Mouse (Mus musculus): ENCODE data around the gene Itga9. TPM values are rescaled to one million over a fixed set of nuclear protein-coding genes. Genes with fewer than 3 reads are reported as not detected.

Gene Itga9
- polyA plus RNA-seq, 1 experiment, result 0.14 TPM

GRCm38 (mm10) chr9:118759462-118759861, 153.0 kb downstream of the Itga9 start:
- TF ChIP-seq USF1 (IDR thresholded peaks at IDR 0.05; ENCODE audit: low read depth), result no peak
- no peak for TF ChIP-seq REST (IDR thresholded peaks at IDR 0.05; ENCODE audit: insufficient read depth, insufficient read length)
- no peak for TF ChIP-seq E2F4 (IDR thresholded peaks at IDR 0.05; ENCODE audit: insufficient read depth)
- TF ChIP-seq POLR2AphosphoS2 (IDR thresholded peaks at IDR 0.05; ENCODE audit: insufficient read length, low read depth), result no peak
- no peak for TF ChIP-seq MYOD1 (IDR thresholded peaks at IDR 0.05; ENCODE audit: control insufficient read depth in 1 of 3, insufficient read length in 2 of 3, low read depth in 2 of 3)
- TF ChIP-seq TCF12 (IDR thresholded peaks at IDR 0.05; ENCODE audit: insufficient read depth, poor library complexity, severe bottlenecking), result no peak
- TF ChIP-seq CEBPB (IDR thresholded peaks at IDR 0.05; ENCODE audit: insufficient read depth, poor library complexity, severe bottlenecking), result no peak
- no peak for TF ChIP-seq SRF (IDR thresholded peaks at IDR 0.05; ENCODE audit: control insufficient read depth, insufficient read length, low read depth)
- TF ChIP-seq TCF3 (IDR thresholded peaks at IDR 0.05; ENCODE audit: insufficient read length, low read depth), result no peak
- no peak for TF ChIP-seq MAX (IDR thresholded peaks at IDR 0.05; ENCODE audit: low read depth)
- no peak for TF ChIP-seq POLR2A (IDR thresholded peaks at IDR 0.05; ENCODE audit: insufficient read length, low read depth)
- TF ChIP-seq MYOG (IDR thresholded peaks at IDR 0.05; ENCODE audit: control insufficient read depth in 1 of 3, insufficient read depth in 1 of 3, insufficient read length in 2 of 3, low read depth in 2 of 3), result no peak
- Histone ChIP-seq H3K79me2 (ENCODE audit: control insufficient read depth, insufficient read depth) (no peaks in the 10 kb centered on the region), H3K4me2 (ENCODE audit: low read depth) (no peak overlapping the region), H3K27me3 (ENCODE audit: control insufficient read depth, insufficient read depth, insufficient read length) (peaks cover 4% of the 10 kb centered on the region), H3K36me3 (ENCODE audit: control insufficient read depth, insufficient read depth) (no peaks in the 10 kb centered on the region), H3ac (ENCODE audit: control insufficient read depth, insufficient read length) (no peak overlapping the region), H3K4me3 (no peak overlapping the region)

- Histone ChIP-seq H3ac (ENCODE audit: control insufficient read depth, insufficient read length) (no peak overlapping the region), H3K4me2 (ENCODE audit: low read depth) (no peak overlapping the region), H3K79me2 (ENCODE audit: control insufficient read depth, insufficient read depth) (no peaks in the 10 kb centered on the region), H3K27me3 (ENCODE audit: control insufficient read depth, insufficient read depth, insufficient read length) (peaks cover 5% of the 10 kb centered on the region), H3K4me3 (no peak overlapping the region), H3K36me3 (ENCODE audit: control insufficient read depth, insufficient read depth) (no peaks in the 10 kb centered on the region)
- no peak for TF ChIP-seq REST (IDR thresholded peaks at IDR 0.05; ENCODE audit: insufficient read depth, insufficient read length)
- no peak for TF ChIP-seq MYOG (IDR thresholded peaks at IDR 0.05; ENCODE audit: control insufficient read depth in 1 of 3, insufficient read depth in 1 of 3, insufficient read length in 2 of 3, low read depth in 2 of 3)
- TF ChIP-seq E2F4 (IDR thresholded peaks at IDR 0.05; ENCODE audit: insufficient read depth), result no peak
- TF ChIP-seq MYOD1 (IDR thresholded peaks at IDR 0.05; ENCODE audit: control insufficient read depth in 1 of 3, insufficient read length in 2 of 3, low read depth in 2 of 3), result no peak
- TF ChIP-seq POLR2AphosphoS2 (IDR thresholded peaks at IDR 0.05; ENCODE audit: insufficient read length, low read depth), result no peak
- TF ChIP-seq USF1 (IDR thresholded peaks at IDR 0.05; ENCODE audit: low read depth), result no peak
- TF ChIP-seq MAX (IDR thresholded peaks at IDR 0.05; ENCODE audit: low read depth), result no peak
- TF ChIP-seq TCF3 (IDR thresholded peaks at IDR 0.05; ENCODE audit: insufficient read length, low read depth), result no peak
- TF ChIP-seq SRF (IDR thresholded peaks at IDR 0.05; ENCODE audit: control insufficient read depth, insufficient read length, low read depth), result no peak
- no peak for TF ChIP-seq CEBPB (IDR thresholded peaks at IDR 0.05; ENCODE audit: insufficient read depth, poor library complexity, severe bottlenecking)
- no peak for TF ChIP-seq TCF12 (IDR thresholded peaks at IDR 0.05; ENCODE audit: insufficient read depth, poor library complexity, severe bottlenecking)
- TF ChIP-seq POLR2A (IDR thresholded peaks at IDR 0.05; ENCODE audit: insufficient read length, low read depth), result no peak
Measured at GRCm38 (mm10) chr9:118761953-118762590, 155.6 kb downstream of the Itga9 start.

GRCm38 (mm10) chr9:118762759-118763158, 156.3 kb downstream of the Itga9 start:
- Histone ChIP-seq H3K36me3 (ENCODE audit: control insufficient read depth, insufficient read depth) (no peaks in the 10 kb centered on the region), H3K79me2 (ENCODE audit: control insufficient read depth, insufficient read depth) (no peaks in the 10 kb centered on the region), H3K4me2 (ENCODE audit: low read depth) (no peak overlapping the region), H3K27me3 (ENCODE audit: control insufficient read depth, insufficient read depth, insufficient read length) (peaks cover 5% of the 10 kb centered on the region), H3K4me3 (no peak overlapping the region), H3ac (ENCODE audit: control insufficient read depth, insufficient read length) (no peak overlapping the region)
- no peak for TF ChIP-seq TCF3 (IDR thresholded peaks at IDR 0.05; ENCODE audit: insufficient read length, low read depth)
- TF ChIP-seq E2F4 (IDR thresholded peaks at IDR 0.05; ENCODE audit: insufficient read depth), result no peak
- TF ChIP-seq POLR2AphosphoS2 (IDR thresholded peaks at IDR 0.05; ENCODE audit: insufficient read length, low read depth), result no peak
- no peak for TF ChIP-seq POLR2A (IDR thresholded peaks at IDR 0.05; ENCODE audit: insufficient read length, low read depth)
- TF ChIP-seq USF1 (IDR thresholded peaks at IDR 0.05; ENCODE audit: low read depth), result no peak
- no peak for TF ChIP-seq MYOG (IDR thresholded peaks at IDR 0.05; ENCODE audit: control insufficient read depth in 1 of 3, insufficient read depth in 1 of 3, insufficient read length in 2 of 3, low read depth in 2 of 3)
- TF ChIP-seq MYOD1 (IDR thresholded peaks at IDR 0.05; ENCODE audit: control insufficient read depth in 1 of 3, insufficient read length in 2 of 3, low read depth in 2 of 3), result no peak
- no peak for TF ChIP-seq TCF12 (IDR thresholded peaks at IDR 0.05; ENCODE audit: insufficient read depth, poor library complexity, severe bottlenecking)
- no peak for TF ChIP-seq MAX (IDR thresholded peaks at IDR 0.05; ENCODE audit: low read depth)
- no peak for TF ChIP-seq CEBPB (IDR thresholded peaks at IDR 0.05; ENCODE audit: insufficient read depth, poor library complexity, severe bottlenecking)
- TF ChIP-seq SRF (IDR thresholded peaks at IDR 0.05; ENCODE audit: control insufficient read depth, insufficient read length, low read depth), result no peak
- TF ChIP-seq REST (IDR thresholded peaks at IDR 0.05; ENCODE audit: insufficient read depth, insufficient read length), result no peak

- Histone ChIP-seq H3K36me3 (ENCODE audit: control insufficient read depth, insufficient read depth) (no peaks in the 10 kb centered on the region), H3K79me2 (ENCODE audit: control insufficient read depth, insufficient read depth) (no peaks in the 10 kb centered on the region), H3K4me3 (no peak overlapping the region), H3K27me3 (ENCODE audit: control insufficient read depth, insufficient read depth, insufficient read length) (peaks cover 5% of the 10 kb centered on the region), H3K4me2 (ENCODE audit: low read depth) (no peak overlapping the region), H3ac (ENCODE audit: control insufficient read depth, insufficient read length) (no peak overlapping the region)
- TF ChIP-seq SRF (IDR thresholded peaks at IDR 0.05; ENCODE audit: control insufficient read depth, insufficient read length, low read depth) (no peak), CEBPB (IDR thresholded peaks at IDR 0.05; ENCODE audit: insufficient read depth, poor library complexity, severe bottlenecking) (no peak), E2F4 (IDR thresholded peaks at IDR 0.05; ENCODE audit: insufficient read depth) (no peak), POLR2A (IDR thresholded peaks at IDR 0.05; ENCODE audit: insufficient read length, low read depth) (no peak), POLR2AphosphoS2 (IDR thresholded peaks at IDR 0.05; ENCODE audit: insufficient read length, low read depth) (no peak), MYOG (IDR thresholded peaks at IDR 0.05; ENCODE audit: control insufficient read depth in 1 of 3, insufficient read depth in 1 of 3, insufficient read length in 2 of 3, low read depth in 2 of 3) (no peak), USF1 (IDR thresholded peaks at IDR 0.05; ENCODE audit: low read depth) (no peak), MYOD1 (IDR thresholded peaks at IDR 0.05; ENCODE audit: control insufficient read depth in 1 of 3, insufficient read length in 2 of 3, low read depth in 2 of 3) (no peak), TCF12 (IDR thresholded peaks at IDR 0.05; ENCODE audit: insufficient read depth, poor library complexity, severe bottlenecking) (no peak), REST (IDR thresholded peaks at IDR 0.05; ENCODE audit: insufficient read depth, insufficient read length) (no peak)
Measured at GRCm38 (mm10) chr9:118763203-118763602, 156.7 kb downstream of the Itga9 start.

Data from myocyte (in vitro differentiated cells).